Mouse (Mus musculus) cerebellum, adult 9-10 months (tissue): ENCODE measurements around the gene Krtcap2.
"Not testable (repeated sequence)": the region's sequence is repeated elsewhere in the genome, so short reads cannot be mapped to it uniquely, and the experiment has no call there.

Experiments used
- DNase-seq: peaks from one replicate; pipeline ENCODE4 v3.0.0; 2022

The Krtcap2 gene

GRCm38 (mm10) chr3:89245688-89246171 is at the start of gene Krtcap2:
Gene Krtcap2, plus strand, starts transcription at chr3:89245966.
- DNase-seq = no peak

- DNase-seq = peak; percentile 80
Measured at GRCm38 (mm10) chr3:89195979-89196877, 49.5 kb upstream of the Krtcap2 start.

GRCm38 (mm10) chr3:89199839-89200238 is 45.9 kb upstream of the Krtcap2 start:
- DNase-seq = no peak

- peak; percentile 90 for DNase-seq
Measured at GRCm38 (mm10) chr3:89202253-89203141, 43.3 kb upstream of the Krtcap2 start, which contains the start of gene Gba. Gene Gba, plus strand, starts transcription at chr3:89202928.

- DNase-seq = no peak
Measured at GRCm38 (mm10) chr3:89203142-89203514, 42.6 kb upstream of the Krtcap2 start.

GRCm38 (mm10) chr3:89206079-89206478 is 39.7 kb upstream of the Krtcap2 start:
- no peak for DNase-seq

- no peak for DNase-seq
Measured at GRCm38 (mm10) chr3:89206695-89207094, 39.1 kb upstream of the Krtcap2 start.

- no peak for DNase-seq
Measured at GRCm38 (mm10) chr3:89208075-89208657, 37.6 kb upstream of the Krtcap2 start.

- DNase-seq = no peak
Measured at GRCm38 (mm10) chr3:89208736-89209135, 37.0 kb upstream of the Krtcap2 start.

GRCm38 (mm10) chr3:89209731-89210130 is 36.0 kb upstream of the Krtcap2 start:
- DNase-seq = no peak

GRCm38 (mm10) chr3:89210162-89210561 is 35.6 kb upstream of the Krtcap2 start:
- DNase-seq = no peak

- no peak for DNase-seq
Measured at GRCm38 (mm10) chr3:89210731-89211130, 35.0 kb upstream of the Krtcap2 start.

- DNase-seq = peak; percentile 86
Measured at GRCm38 (mm10) chr3:89213803-89214530, 31.8 kb upstream of the Krtcap2 start.

GRCm38 (mm10) chr3:89214681-89215411 is 30.9 kb upstream of the Krtcap2 start, which contains the start of gene Thbs3:
Gene Thbs3, plus strand, starts transcription at chr3:89215180.
- DNase-seq = no peak

- DNase-seq = peak; percentile 92
Measured at GRCm38 (mm10) chr3:89215853-89216252, 29.9 kb upstream of the Krtcap2 start.

GRCm38 (mm10) chr3:89216407-89216806 is 29.4 kb upstream of the Krtcap2 start:
- not testable (repeated sequence) for DNase-seq

GRCm38 (mm10) chr3:89218271-89218670 is 27.5 kb upstream of the Krtcap2 start:
- no peak for DNase-seq

- DNase-seq = no peak
Measured at GRCm38 (mm10) chr3:89219546-89219945, 26.2 kb upstream of the Krtcap2 start.

GRCm38 (mm10) chr3:89221167-89221566 is 24.6 kb upstream of the Krtcap2 start:
- no peak for DNase-seq

GRCm38 (mm10) chr3:89224796-89225195 is 21.0 kb upstream of the Krtcap2 start:
- no peak for DNase-seq

GRCm38 (mm10) chr3:89225321-89225815 is 20.4 kb upstream of the Krtcap2 start:
- no peak for DNase-seq
